17 mouse cellular contexts compared by ENCODE assay signal in the genomic region with DNA sequence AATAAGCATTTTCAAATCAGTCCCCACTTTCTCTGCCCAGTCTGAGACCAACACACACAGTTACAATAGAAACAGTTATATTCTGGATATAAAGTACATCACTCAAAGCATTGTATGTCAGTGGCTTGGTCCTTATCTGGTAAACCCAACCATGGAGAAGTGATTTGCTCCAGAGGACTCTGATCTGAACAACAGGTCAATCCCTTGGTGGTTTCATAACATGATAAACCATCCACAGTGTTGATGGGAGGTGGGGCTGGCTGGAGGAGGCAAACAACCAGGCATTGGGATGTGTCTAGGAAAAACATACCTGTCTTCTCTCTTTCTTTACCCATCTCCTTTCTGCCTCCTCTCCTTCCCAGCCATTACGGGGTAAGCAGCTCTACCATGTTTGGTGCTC. TPM values are rescaled to one million over a fixed set of nuclear protein-coding genes. Genes with fewer than 3 reads are reported as not detected.
"Had no signal": no experiment of that assay in that cellular context is flagged by ENCODE, and none has a peak within 500 bp of the region (broad histone marks: within the 10 kb centered on the region; RNA-seq: fewer than 3 reads in every experiment).

No protein-coding gene starts in this region.

- H3K27ac ChIP-seq: neural tube, embryonic 13.5 days; neural tube, embryonic 15.5 days; stomach, embryonic 15.5 days; stomach, postnatal 0 days had no signal

- H3K27me3 ChIP-seq: neural tube, embryonic 13.5 days; neural tube, embryonic 15.5 days; stomach, embryonic 15.5 days had no signal

- H3K36me3 ChIP-seq: neural tube, embryonic 13.5 days; neural tube, embryonic 15.5 days; stomach, embryonic 15.5 days had no signal

- H3K4me2 ChIP-seq: neural tube, embryonic 13.5 days; neural tube, embryonic 15.5 days; stomach, embryonic 15.5 days had no signal

- H3K9ac ChIP-seq: neural tube, embryonic 13.5 days; neural tube, embryonic 15.5 days; stomach, embryonic 15.5 days had no signal

- H3K9me3 ChIP-seq: neural tube, embryonic 13.5 days; neural tube, embryonic 15.5 days; stomach, embryonic 15.5 days had no signal

- H3K4me3 ChIP-seq: neural tube, embryonic 13.5 days; neural tube, embryonic 15.5 days; stomach, embryonic 15.5 days had no signal

- DNase-seq: retina, postnatal 1 day; right cerebral cortex, adult 18-20 months; right cerebral cortex, postnatal 14 days; right cerebral cortex, postnatal 25 days; right cerebral cortex, postnatal 4 days; spleen, adult 18-20 months; thymus, adult 18-20 months; thymus, adult 2 months; thymus, postnatal 14 days; thymus, postnatal 25 days; thymus, postnatal 36 days; thymus, postnatal 4 days had no signal

- H3K4me1 ChIP-seq: neural tube, embryonic 13.5 days; stomach, embryonic 15.5 days had no signal

RNA-seq across cellular contexts. Expression of a gene that starts 39.2 kb away (rescaled TPM):
- total RNA-seq: neutrophil, adult 5-6 weeks had no signal
